Mouse (Mus musculus) embryo, embryonic 11.5 days (tissue): ENCODE data around the gene Gm26920.
"Not testable (repeated sequence)": the region's sequence is repeated elsewhere in the genome, so short reads cannot be mapped to it uniquely, and the experiment has no call there.

Experiments
- DNase-seq: peaks from one replicate; pipeline ENCODE4 v3.0.0-alpha.2; 2012; ENCODE audit warnings: low read depth, low spot score

Gene Gm26920

GRCm38 (mm10) chr7:30090092-30090969, at the start of gene Gm26920, which contains the start of gene Zfp566:
Gene Gm26920 (minus strand): TSS chr7:30090410.
Gene Zfp566 (minus strand): TSS chr7:30090527.
- DNase-seq: peak; percentile 98

GRCm38 (mm10) chr7:30136826-30137225, 46.6 kb upstream of the Gm26920 start:
- no peak for DNase-seq

GRCm38 (mm10) chr7:30132396-30132795, 42.2 kb upstream of the Gm26920 start:
- no peak for DNase-seq

- no peak for DNase-seq
Measured at GRCm38 (mm10) chr7:30129900-30130299, 39.7 kb upstream of the Gm26920 start.

GRCm38 (mm10) chr7:30122188-30122530, 31.9 kb upstream of the Gm26920 start:
- peak; percentile 22 for DNase-seq

GRCm38 (mm10) chr7:30121308-30122187, 31.3 kb upstream of the Gm26920 start, which contains the start of gene Zfp382:
Gene Zfp382 (plus strand): TSS chr7:30121942.
- DNase-seq: peak; percentile 86

GRCm38 (mm10) chr7:30117935-30118334, 27.7 kb upstream of the Gm26920 start:
- not testable (repeated sequence) for DNase-seq

GRCm38 (mm10) chr7:30116076-30116475, 25.9 kb upstream of the Gm26920 start:
- DNase-seq: no peak

GRCm38 (mm10) chr7:30099297-30099696, 9.1 kb upstream of the Gm26920 start:
- no peak for DNase-seq

- DNase-seq: no peak
Measured at GRCm38 (mm10) chr7:30095551-30096125, 5.4 kb upstream of the Gm26920 start.

GRCm38 (mm10) chr7:30094646-30095429, 4.6 kb upstream of the Gm26920 start, which contains the start of gene Zfp260:
Gene Zfp260 (plus strand): TSS chr7:30094777.
- peak; percentile 91 for DNase-seq

- DNase-seq: no peak
Measured at GRCm38 (mm10) chr7:30093918-30094415, 3.8 kb upstream of the Gm26920 start.

GRCm38 (mm10) chr7:30092666-30093065, 2.5 kb upstream of the Gm26920 start:
- DNase-seq: no peak

GRCm38 (mm10) chr7:30090970-30091585, 868 bp upstream of the Gm26920 start:
- no peak for DNase-seq

- DNase-seq: no peak
Measured at GRCm38 (mm10) chr7:30089405-30089804, 805 bp downstream of the Gm26920 start.

GRCm38 (mm10) chr7:30086524-30086923, 3.7 kb downstream of the Gm26920 start:
- DNase-seq: no peak

GRCm38 (mm10) chr7:30072146-30073028, 17.8 kb downstream of the Gm26920 start, which contains the start of gene Zfp82:
Gene Zfp82 (minus strand): TSS chr7:30072900.
- peak; percentile 81 for DNase-seq

GRCm38 (mm10) chr7:30064622-30065021, 25.6 kb downstream of the Gm26920 start:
- no peak for DNase-seq

- DNase-seq: no peak
Measured at GRCm38 (mm10) chr7:30062478-30062877, 27.7 kb downstream of the Gm26920 start.
